Mouse (Mus musculus) layer of hippocampus, postnatal 25 days (tissue): ENCODE results near the gene Fcgrt. TPM values are rescaled to one million over a fixed set of nuclear protein-coding genes. Genes with fewer than 3 reads are reported as not detected.

Source experiments
- microRNA-seq, 2 experiments: library from miRNA; unstranded; fragments of <30 nt; microRNA quantifications; one replicate each; pipeline ENCODE4 v1.2.0; 2021
- total RNA-seq, 2 experiments: library from RNA; stranded (reverse); gene quantifications; 2 replicates each; pipeline ENCODE4 v1.2.3; 2021

Fcgrt gene
- total RNA-seq, 2 experiments from 2014 or later: 18.1 to 21.0 TPM

Small RNAs within 50 kb of the gene (microRNA-seq; reads per million reads assigned to microRNA genes)
- gene Mir150 (1,043 to 1,326 reads per million in 2 experiments), gene Mir5121 (20.6 to 31.3 reads per million in 2 experiments)

Other genes starting within 250 kb of the Fcgrt start
- 10 to 100 TPM; 31.1 to 34.0 TPM for gene Pnkp, start 246.7 kb downstream of the Fcgrt start, total RNA-seq
- gene Ptov1, start 234.1 kb downstream of the Fcgrt start, total RNA-seq: 100 to 1,000 TPM; 311 to 358 TPM
- 100 to 1,000 TPM; 105 to 108 TPM for gene Med25, start 211.1 kb downstream of the Fcgrt start, total RNA-seq
- gene Fuz, start 207.8 kb downstream of the Fcgrt start, total RNA-seq: 10 to 100 TPM; 27.3 to 29.2 TPM
- gene Ap2a1, start 174.4 kb downstream of the Fcgrt start, total RNA-seq: 100 to 1,000 TPM; 304 to 306 TPM
- 1 to 10 TPM in 1 of 2 experiments, under 1 TPM in 1; 0.73 to 1.0 TPM for gene Tsks, start 160.6 kb downstream of the Fcgrt start, total RNA-seq
- gene Cpt1c, start 129.0 kb downstream of the Fcgrt start, total RNA-seq: 100 to 1,000 TPM; 117 to 128 TPM
- 100 to 1,000 TPM; 161 to 174 TPM for gene Prmt1, start 117.3 kb downstream of the Fcgrt start, total RNA-seq
- gene Irf3, start 106.2 kb downstream of the Fcgrt start, total RNA-seq: 10 to 100 TPM; 39.5 to 40.1 TPM
- 1 to 10 TPM; 1.9 to 3.4 TPM for gene Bcl2l12, start 105.1 kb downstream of the Fcgrt start, total RNA-seq
- 100 to 1,000 TPM; 151 to 156 TPM for gene Scaf1, start 87.5 kb downstream of the Fcgrt start, total RNA-seq
- 10 to 100 TPM; 11.7 to 12.3 TPM for gene Rras, start 85.9 kb downstream of the Fcgrt start, total RNA-seq
- gene Prr12, start 51.0 kb downstream of the Fcgrt start, total RNA-seq: 10 to 100 TPM; 67.9 to 81.7 TPM
- gene Nosip, start 41.4 kb downstream of the Fcgrt start, total RNA-seq: 10 to 100 TPM; 49.8 to 59.4 TPM
- 1 to 10 TPM; 5.6 to 6.6 TPM for gene Prrg2, start 41.2 kb downstream of the Fcgrt start, total RNA-seq
- 1 to 10 TPM; 9.6 to 9.7 TPM for gene Rcn3, start 11.6 kb downstream of the Fcgrt start, total RNA-seq
- gene Rps11, start 20.6 kb upstream of the Fcgrt start, total RNA-seq: 100 to 1,000 TPM; 418 to 465 TPM
- 100 to 1,000 TPM; 765 to 826 TPM for gene Rpl13a, start 24.9 kb upstream of the Fcgrt start, total RNA-seq
- gene Gm45713, start 32.4 kb upstream of the Fcgrt start, total RNA-seq: not detected
- 1 to 10 TPM; 4.5 to 8.2 TPM for gene Flt3l, start 32.6 kb upstream of the Fcgrt start, total RNA-seq
- 10 to 100 TPM; 43.2 to 47.0 TPM for gene Pih1d1, start 50.5 kb upstream of the Fcgrt start, total RNA-seq
- gene Aldh16a1, start 50.7 kb upstream of the Fcgrt start, total RNA-seq: 10 to 100 TPM; 10.9 to 13.6 TPM
- 1,000 to 10,000 TPM; 1,494 to 1,551 TPM for gene Slc17a7, start 60.1 kb upstream of the Fcgrt start, total RNA-seq
- gene Gfy, start 75.7 kb upstream of the Fcgrt start, total RNA-seq: under 1 TPM in 1 of 2 experiments, not detected in 1; 0.26 TPM
- gene Pth2, start 77.1 kb upstream of the Fcgrt start, total RNA-seq: not detected
- gene Ccdc155, start 101.0 kb upstream of the Fcgrt start, total RNA-seq: 1 to 10 TPM; 2.4 to 2.9 TPM
- gene Dkkl1, start 108.3 kb upstream of the Fcgrt start, total RNA-seq: 1 to 10 TPM; 1.2 to 2.4 TPM
- 1 to 10 TPM; 4.7 to 5.5 TPM for gene Tead2, start 111.9 kb upstream of the Fcgrt start, total RNA-seq
- gene Cd37, start 135.3 kb upstream of the Fcgrt start, total RNA-seq: 1 to 10 TPM; 3.1 to 5.7 TPM
- 1 to 10 TPM; 1.6 to 2.2 TPM for gene Slc6a16, start 137.2 kb upstream of the Fcgrt start, total RNA-seq
- not detected for gene Slc6a21, start 173.7 kb upstream of the Fcgrt start, total RNA-seq
- 10 to 100 TPM; 14.1 to 18.5 TPM for gene Trpm4, start 229.9 kb upstream of the Fcgrt start, total RNA-seq
- gene Hrc, start 231.4 kb upstream of the Fcgrt start, total RNA-seq: under 1 TPM in 1 of 2 experiments, not detected in 1; 0.17 TPM